Mouse (Mus musculus) neural tube, embryonic 14.5 days (tissue): Measurements from ENCODE around the gene Plppr3. TPM values are rescaled to one million over a fixed set of nuclear protein-coding genes. Genes with fewer than 3 reads are reported as not detected.

ENCODE experiments used
- ATAC-seq: fragments of 200-750 bp; cut with Nextera tagmentation; 2 replicates; pipeline ENCODE4 v1.8.0; 2017; ENCODE audit warnings: low read depth, mild to moderate bottlenecking, moderate TSS enrichment, moderate library complexity
- H3K27ac ChIP-seq: fragments of 300-500 bp; sonication (generic); 2 replicates; pipeline ENCODE4 v1.5.1; 2014; ENCODE audit warnings: low read depth, mild to moderate bottlenecking, control low read depth, low read length, moderate library complexity, mixed read lengths
- H3K27me3 ChIP-seq: fragments of 300-500 bp; sonication (generic); 2 replicates; pipeline ENCODE4 v1.6.1; 2014; ENCODE audit warnings: low read length; ENCODE audit not compliant: control insufficient read depth, insufficient read depth
- H3K36me3 ChIP-seq: fragments of 300-500 bp; sonication (generic); 2 replicates; pipeline ENCODE4 v1.6.1; 2014; ENCODE audit warnings: low read length, mixed read lengths; ENCODE audit not compliant: control insufficient read depth, insufficient read depth
- H3K4me1 ChIP-seq: fragments of 300-500 bp; sonication (generic); 2 replicates; pipeline ENCODE4 v1.6.1; 2014; ENCODE audit warnings: low read length; ENCODE audit not compliant: control insufficient read depth, insufficient read depth
- H3K4me2 ChIP-seq: fragments of 300-500 bp; sonication (generic); 2 replicates; pipeline ENCODE4 v1.6.1; 2014; ENCODE audit warnings: mild to moderate bottlenecking, low read depth, low read length, control low read depth
- H3K4me3 ChIP-seq: fragments of 300-500 bp; sonication (generic); 2 replicates; pipeline ENCODE4 v1.5.1; 2014; ENCODE audit warnings: low read depth, low read length, control low read depth, mixed read lengths
- H3K9ac ChIP-seq: fragments of 300-500 bp; sonication (generic); replicated peaks from 2 replicates; pipeline ENCODE4 v1.6.1; 2014; ENCODE audit warnings: low read depth, mild to moderate bottlenecking, control low read depth, low read length, mixed read lengths
- H3K9me3 ChIP-seq: fragments of 300-500 bp; sonication (generic); 2 replicates; pipeline ENCODE4 v1.6.1; 2016; ENCODE audit warnings: low read length; ENCODE audit not compliant: control insufficient read depth
- WGBS: fragments of 180-500 bp; shearing (Covaris S2); extraction: QIAGEN DNeasy Blood & Tissue Kit; methylation state at CpG from one replicate; pipeline ENCODE4 v1.1.7; 2014; 5-methylcytosine and 5-hydroxymethylcytosine counted together
- polyA plus RNA-seq: library from polyadenylated mRNA; unstranded; fragments of >200 nt; fragmentation: Nextera tagmentation; extraction: Ambion mirVana; gene quantifications from 2 replicates; pipeline ENCODE4 v1.2.1, GENCODE M21; 2014

Gene Plppr3
- polyA plus RNA-seq, 1 experiment from 2014 or later: 327 TPM

DNA sequence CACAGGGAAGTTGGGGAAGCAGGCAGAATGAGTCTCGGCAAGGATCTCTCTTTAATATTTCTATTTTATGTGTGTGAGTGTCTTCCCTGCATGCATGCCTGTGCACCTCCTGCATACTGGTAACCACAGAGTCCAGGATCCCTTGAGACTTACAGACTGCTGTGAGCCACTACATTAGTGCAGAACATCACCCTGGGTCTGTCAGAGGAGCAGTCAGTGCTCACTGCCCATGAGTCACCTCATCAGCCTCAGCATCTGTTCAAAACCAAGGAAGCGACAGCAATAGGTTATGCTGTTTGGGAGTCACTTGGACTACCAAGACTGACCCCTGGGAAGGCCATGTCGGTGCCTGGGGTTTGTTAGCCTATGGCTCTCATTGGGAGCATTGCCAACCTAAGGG is 32.1 kb downstream of the Plppr3 start:
- H3K9ac ChIP-seq: 0 out of 2 replicates have a peak overlapping the region, but pooled peaks have one; percentile 4
- ATAC-seq: no peak
- H3K36me3 ChIP-seq: no peaks in the 10 kb centered on the region
- H3K9me3 ChIP-seq: no peaks in the 10 kb centered on the region
- H3K27ac ChIP-seq: no peak overlapping the region
- no peaks in the 10 kb centered on the region for H3K27me3 ChIP-seq
- WGBS: 67% methylated on average over 3 of the region's 3 CpGs
- peaks cover 15% of the 10 kb centered on the region for H3K4me1 ChIP-seq
- no peak overlapping the region for H3K4me3 ChIP-seq
- no peak overlapping the region for H3K4me2 ChIP-seq

DNA sequence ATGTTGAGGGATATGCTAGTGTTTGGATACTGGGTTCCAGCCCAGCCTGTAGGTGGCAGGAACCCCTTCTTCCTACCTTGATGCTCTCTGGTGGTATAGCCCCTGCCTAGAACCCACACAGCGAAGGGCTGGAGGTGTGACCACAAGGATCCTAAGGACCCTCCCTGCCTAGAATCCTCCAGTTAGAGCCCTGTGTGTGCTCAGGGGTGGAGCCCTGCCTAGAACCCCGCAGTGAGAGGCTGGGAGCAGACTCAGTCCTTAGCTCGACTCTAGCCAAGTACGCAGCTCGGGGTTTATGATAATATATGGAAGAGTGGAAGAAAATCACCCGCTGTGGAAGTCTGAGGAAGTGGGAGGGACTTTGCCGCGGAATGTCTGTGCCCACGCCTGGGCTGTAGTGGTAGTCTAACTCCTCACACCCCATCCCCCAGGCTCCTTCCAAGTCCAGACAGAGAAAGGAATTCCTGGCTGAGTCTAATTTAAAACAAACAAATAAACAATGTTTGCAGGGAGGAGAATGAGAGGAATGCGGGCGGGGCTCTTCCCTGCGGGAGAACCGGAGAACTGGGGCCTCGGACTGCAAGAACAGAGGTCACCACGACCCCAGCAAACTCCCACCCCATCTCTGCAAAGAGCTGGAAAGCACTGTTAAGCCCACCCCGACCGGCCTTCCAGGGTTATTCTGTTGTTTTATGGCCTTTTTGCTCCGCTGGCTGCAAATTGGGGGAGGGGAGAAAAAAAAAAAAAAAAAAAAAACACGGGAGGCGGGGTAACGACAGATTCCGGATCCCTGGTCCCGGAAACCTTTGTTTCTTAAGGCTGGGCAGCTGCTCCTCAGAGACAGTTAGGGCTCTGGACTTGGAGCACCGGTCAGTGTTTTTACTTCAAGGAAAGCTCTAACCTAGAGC is 33.5 kb downstream of the Plppr3 start:
- Histone ChIP-seq H3K27me3 (no peaks in the 10 kb centered on the region), H3K4me1 (peaks cover 15% of the 10 kb centered on the region), H3K36me3 (no peaks in the 10 kb centered on the region), H3K9me3 (no peaks in the 10 kb centered on the region), H3K4me2 (peak overlapping the region; percentile 61), H3K27ac (peak overlapping the region; percentile 70), H3K4me3 (peak overlapping the region; percentile 28), H3K9ac (peak overlapping the region; percentile 46)
- peak; percentile 83 for ATAC-seq
- under 1% methylated on average over 24 of the region's 24 CpGs for WGBS

DNA sequence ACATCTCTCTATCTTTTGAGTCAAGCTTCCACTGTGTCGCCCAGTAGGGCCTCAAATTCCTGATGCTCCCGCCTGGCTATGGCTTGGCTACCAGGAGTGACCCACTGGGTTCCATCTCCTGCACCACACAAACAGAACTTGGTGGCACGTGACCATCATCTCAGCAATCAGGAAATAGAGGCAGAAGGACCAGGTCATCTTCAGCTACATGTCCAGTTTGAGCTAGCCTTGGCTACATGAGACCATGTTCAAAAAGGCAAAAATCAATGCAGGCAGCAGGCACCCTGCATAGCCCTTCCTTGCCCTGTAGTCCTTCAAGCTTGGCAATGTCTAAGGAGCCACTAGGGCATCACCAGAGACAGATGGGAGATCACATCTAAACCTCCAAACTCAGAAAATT is 34.3 kb downstream of the Plppr3 start:
- H3K4me3 ChIP-seq: no peak overlapping the region
- no peaks in the 10 kb centered on the region for H3K9me3 ChIP-seq
- ATAC-seq: no peak; the same call in 1 of the 2 replicates
- peaks cover 15% of the 10 kb centered on the region for H3K4me1 ChIP-seq
- H3K4me2 ChIP-seq: peak overlapping the region; percentile 61; the same call in 1 of the 2 replicates
- no peaks in the 10 kb centered on the region for H3K36me3 ChIP-seq
- H3K9ac ChIP-seq: no peak overlapping the region
- H3K27ac ChIP-seq: peak overlapping the region; percentile 70
- H3K27me3 ChIP-seq: no peaks in the 10 kb centered on the region
- WGBS: 98% methylated on average over 3 of the region's 3 CpGs

DNA sequence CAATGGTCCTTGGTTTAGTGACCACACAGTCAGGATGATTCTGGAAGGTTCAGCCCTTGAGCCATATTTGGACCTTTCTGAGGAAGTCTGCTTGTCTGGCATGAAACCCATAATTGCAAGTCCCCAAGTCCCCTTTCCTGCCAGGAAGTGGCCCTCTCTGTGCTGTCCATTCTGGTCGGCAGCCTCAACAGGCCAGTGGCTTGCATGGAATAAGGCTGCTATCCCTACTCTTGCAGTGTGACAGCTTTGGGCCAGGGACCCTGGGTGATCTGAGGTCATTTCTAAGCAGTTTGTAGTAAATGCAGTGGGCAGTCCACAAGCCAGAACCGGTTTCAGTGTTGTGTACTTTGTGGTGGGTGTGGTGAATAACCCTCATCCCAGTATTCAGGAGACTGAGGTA is 36.3 kb downstream of the Plppr3 start:
- no peaks in the 10 kb centered on the region for H3K27me3 ChIP-seq
- no peak for ATAC-seq
- no peak overlapping the region for H3K4me3 ChIP-seq
- no peaks in the 10 kb centered on the region for H3K9me3 ChIP-seq
- H3K36me3 ChIP-seq: no peaks in the 10 kb centered on the region
- no peak overlapping the region for H3K9ac ChIP-seq
- H3K27ac ChIP-seq: no peak overlapping the region
- WGBS: 70% methylated on average over 2 of the region's 2 CpGs
- no peak overlapping the region for H3K4me2 ChIP-seq
- H3K4me1 ChIP-seq: peaks cover 11% of the 10 kb centered on the region

DNA sequence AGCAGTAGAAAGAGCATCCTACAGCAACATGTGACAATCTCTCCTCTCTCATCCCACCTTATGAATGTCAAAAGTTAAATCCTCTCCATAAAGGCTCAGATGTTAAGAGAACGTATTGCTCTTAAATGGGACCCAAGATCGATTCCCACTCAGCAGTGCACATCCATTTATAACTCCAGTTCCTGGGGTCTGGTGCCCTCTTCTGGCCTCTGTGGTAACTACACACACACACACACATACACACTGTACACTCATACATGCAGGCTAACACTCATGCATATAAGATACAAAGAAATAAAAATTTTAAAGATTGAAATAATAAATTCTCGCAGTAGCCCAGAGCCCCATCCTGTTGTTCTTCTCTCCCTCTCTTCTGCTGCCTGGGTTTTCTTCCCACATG is 37.5 kb downstream of the Plppr3 start:
- Histone ChIP-seq H3K27ac (no peak overlapping the region), H3K36me3 (no peaks in the 10 kb centered on the region), H3K4me1 (peaks cover 7% of the 10 kb centered on the region), H3K9ac (no peak overlapping the region), H3K4me3 (no peak overlapping the region), H3K4me2 (no peak overlapping the region), H3K9me3 (no peaks in the 10 kb centered on the region), H3K27me3 (no peaks in the 10 kb centered on the region)
- 97% methylated on average over 3 of the region's 3 CpGs for WGBS
- no peak for ATAC-seq

DNA sequence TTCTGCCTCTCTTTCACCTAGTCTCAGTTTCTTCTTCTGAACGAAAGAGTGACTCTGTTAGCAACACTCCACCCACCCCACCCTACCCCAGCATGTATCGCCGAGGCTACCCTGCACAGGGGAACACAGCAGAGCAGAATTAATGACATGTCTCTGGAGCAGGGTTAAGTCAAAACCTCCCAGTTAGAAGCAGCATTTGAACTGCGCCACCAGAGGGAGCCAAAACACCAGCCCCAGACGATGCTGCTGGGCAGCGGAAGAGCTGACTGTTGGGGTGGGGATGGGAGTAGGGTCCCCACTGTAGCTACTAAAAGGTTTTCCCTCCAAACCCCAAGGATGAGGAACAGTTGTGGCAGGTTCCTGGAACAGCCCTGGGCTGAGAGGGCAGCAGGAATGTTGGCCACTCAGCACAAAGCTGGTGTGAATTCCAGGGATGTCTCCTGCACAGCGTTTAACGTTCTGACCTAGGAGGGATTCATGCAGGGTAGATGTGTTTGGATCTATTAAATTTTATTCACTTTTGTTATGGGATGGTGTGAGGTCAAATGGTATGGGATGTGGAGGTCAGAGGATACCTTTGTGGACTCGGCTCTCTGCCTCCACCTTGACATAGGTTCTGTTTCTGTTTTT is 39.5 kb downstream of the Plppr3 start:
- no peaks in the 10 kb centered on the region for H3K9me3 ChIP-seq
- no peaks in the 10 kb centered on the region for H3K4me1 ChIP-seq
- H3K27ac ChIP-seq: no peak overlapping the region
- 28% methylated on average over 9 of the region's 9 CpGs for WGBS
- H3K36me3 ChIP-seq: no peaks in the 10 kb centered on the region
- no peak overlapping the region for H3K4me3 ChIP-seq
- H3K4me2 ChIP-seq: no peak overlapping the region
- H3K27me3 ChIP-seq: no peaks in the 10 kb centered on the region
- peak; percentile 54; the same call in 1 of the 2 replicates for ATAC-seq
- no peak overlapping the region for H3K9ac ChIP-seq

DNA sequence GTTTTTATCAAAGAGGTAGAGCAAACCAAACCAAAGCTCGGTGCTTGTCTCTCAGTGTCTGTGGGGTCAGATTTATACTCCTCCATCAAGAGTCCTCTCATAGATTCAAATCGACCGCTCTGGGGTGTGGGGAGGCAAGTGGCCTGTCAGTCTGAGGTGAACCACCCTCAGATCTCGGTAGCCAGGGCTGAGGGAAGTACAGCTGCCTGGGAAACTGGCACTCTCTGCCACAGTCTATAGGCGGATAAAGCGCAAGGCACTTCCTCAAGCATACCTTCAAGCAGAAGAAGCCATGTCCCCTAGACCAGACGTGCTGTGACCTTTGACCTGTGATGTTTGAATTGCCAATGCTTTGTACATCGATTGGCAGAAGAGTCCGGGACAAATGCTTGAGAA is 41.6 kb downstream of the Plppr3 start:
- Histone ChIP-seq H3K4me1 (no peaks in the 10 kb centered on the region), H3K9me3 (no peaks in the 10 kb centered on the region), H3K4me2 (no peak overlapping the region), H3K9ac (no peak overlapping the region), H3K27ac (no peak overlapping the region), H3K36me3 (no peaks in the 10 kb centered on the region), H3K27me3 (no peaks in the 10 kb centered on the region), H3K4me3 (no peak overlapping the region)
- 80% methylated on average over 9 of the region's 9 CpGs for WGBS
- ATAC-seq: no peak

DNA sequence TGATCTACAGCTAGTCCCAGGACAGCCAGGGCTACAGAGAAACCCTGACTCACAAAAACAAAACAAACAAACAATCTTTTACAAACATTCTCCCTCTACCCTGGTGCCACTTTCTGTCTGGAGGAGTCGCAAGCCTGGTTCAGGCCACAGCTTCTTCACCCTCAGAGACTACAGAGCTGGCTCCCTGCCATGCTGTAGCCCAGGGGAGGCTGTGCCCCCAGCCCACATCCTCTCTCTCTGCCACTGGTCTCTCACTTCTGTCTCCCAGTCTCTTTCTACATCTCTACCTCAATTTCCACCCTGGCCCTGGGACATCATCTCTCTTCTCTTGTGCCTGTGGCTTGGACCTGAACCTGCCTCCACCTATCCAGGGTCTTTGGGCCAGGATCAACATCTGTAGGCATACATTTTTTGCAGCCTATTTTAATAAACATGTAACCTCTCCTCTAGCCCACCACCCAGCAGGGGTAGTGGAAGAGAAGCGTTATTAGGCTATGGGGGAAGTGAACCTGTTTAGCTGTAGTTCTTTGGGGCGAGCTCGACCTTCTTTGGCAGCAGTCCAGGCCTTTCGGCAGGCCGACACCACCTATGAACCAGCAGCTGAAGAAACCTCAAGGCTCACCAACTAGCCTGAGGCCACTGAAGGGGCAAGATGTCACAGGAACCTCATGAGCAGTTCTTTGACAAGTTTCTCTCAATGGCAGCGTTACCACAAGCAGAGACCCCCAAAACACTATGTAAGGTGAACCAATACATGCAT is 42.2 kb downstream of the Plppr3 start:
- Histone ChIP-seq H3K4me2 (no peak overlapping the region), H3K9me3 (no peaks in the 10 kb centered on the region), H3K4me1 (no peaks in the 10 kb centered on the region), H3K27ac (no peak overlapping the region), H3K36me3 (no peaks in the 10 kb centered on the region), H3K4me3 (no peak overlapping the region), H3K27me3 (no peaks in the 10 kb centered on the region), H3K9ac (no peak overlapping the region)
- WGBS: 80% methylated on average over 7 of the region's 7 CpGs
- ATAC-seq: no peak
